Mouse (Mus musculus): ENCODE measurements at regions not wholly inside any gene's neighbourhood (a gene's known extent, or its start where the extent isn't known, plus 50 kb on each side); places are given as distances from the start of the nearest gene placed in this dataset.

DNA sequence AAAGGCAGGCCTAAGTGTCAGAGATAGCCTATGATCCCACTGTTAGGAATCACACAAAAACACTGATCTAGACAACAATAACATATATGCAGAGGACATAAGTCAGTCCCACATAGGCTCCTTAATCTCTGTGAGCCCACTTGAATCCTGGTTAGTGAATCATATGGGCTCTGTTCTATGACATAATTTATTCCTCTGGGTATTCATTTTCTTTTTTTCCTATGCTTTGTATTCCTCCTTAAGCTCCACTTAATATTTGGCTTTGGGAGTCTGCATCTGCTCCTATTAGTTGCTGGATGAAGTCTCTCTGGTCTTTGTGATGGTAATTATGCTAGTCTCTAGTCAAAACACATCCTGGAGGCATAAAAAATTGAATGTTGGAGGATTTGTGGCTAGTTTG, 738.7 kb upstream of the Cdh20 start:
- no peak for TF ChIP-seq CTCF (IDR thresholded peaks at IDR 0.05; ENCODE audit: extremely low read depth, insufficient read depth, low read length)
- no peak for TF ChIP-seq POLR2A (IDR thresholded peaks at IDR 0.05; ENCODE audit: extremely low read depth, insufficient read depth, low read length)

Measured in cortical plate, adult 2 months (tissue).